Mouse (Mus musculus) retina, postnatal 1 day (tissue): ENCODE data around the gene Ptprg.
"Not testable (repeated sequence)": the region's sequence is repeated elsewhere in the genome, so short reads cannot be mapped to it uniquely, and the experiment has no call there.

Experiments used
- DNase-seq: peaks from one replicate; pipeline ENCODE4 v3.0.0-alpha.2; 2012

Gene Ptprg

DNA sequence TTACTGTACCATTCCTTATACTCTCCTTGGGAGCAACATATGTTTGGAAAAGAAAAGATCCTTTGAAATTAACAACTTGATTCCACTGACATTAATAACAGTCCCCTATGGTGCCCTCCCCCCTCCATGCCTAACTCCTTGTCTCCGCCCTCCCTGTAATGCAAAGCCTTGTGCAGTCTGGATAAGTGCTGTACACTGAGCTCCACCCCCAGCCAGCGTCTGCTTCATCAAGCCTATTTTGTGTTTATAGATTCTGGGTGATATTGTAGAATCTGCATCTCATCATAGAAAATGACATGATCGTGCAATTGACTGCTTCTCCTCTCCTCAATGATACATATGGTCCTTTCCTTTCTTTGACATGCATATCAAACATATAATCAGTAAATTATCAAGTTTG is 337.6 kb downstream of the Ptprg start:
- DNase-seq = no peak

DNA sequence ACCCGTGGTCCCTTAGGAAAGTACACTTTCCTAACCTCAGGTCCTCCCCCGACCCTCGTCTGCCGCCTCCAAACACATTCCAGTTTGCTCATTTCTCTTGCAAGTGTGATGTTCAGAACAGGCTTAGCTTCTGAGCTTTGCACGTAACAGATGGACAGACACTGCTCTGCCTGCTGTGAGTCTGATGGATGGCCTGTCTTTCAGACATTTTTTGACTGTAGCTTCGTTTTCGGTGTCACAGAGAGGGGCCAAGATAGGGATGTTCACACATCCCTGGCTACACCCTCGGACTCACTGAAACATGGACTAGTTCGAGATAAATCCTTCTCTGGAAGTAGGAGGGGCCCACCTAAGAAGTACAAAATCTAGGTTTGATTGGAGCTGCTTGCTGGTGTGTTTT is 339.3 kb downstream of the Ptprg start:
- DNase-seq = no peak

DNA sequence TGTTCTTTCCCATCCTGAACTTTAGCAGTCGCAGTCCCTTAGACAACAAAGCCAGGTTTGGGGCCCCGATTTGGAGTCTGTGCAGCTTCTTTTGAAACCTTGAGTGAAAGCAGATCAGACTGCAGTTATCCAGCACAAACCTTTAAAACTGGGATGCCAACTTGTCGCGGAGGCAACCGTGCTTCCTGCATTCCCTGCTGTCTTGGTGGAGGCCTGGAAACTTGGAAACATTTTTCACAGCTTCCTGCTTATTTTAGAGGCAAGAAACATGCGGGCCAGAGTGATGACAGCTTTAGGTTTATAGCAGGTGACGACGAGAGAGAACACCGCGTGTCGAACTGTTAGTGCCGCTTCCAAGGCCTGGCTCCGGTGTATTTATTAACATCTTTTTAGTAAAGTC is 342.2 kb downstream of the Ptprg start:
- DNase-seq = no peak

DNA sequence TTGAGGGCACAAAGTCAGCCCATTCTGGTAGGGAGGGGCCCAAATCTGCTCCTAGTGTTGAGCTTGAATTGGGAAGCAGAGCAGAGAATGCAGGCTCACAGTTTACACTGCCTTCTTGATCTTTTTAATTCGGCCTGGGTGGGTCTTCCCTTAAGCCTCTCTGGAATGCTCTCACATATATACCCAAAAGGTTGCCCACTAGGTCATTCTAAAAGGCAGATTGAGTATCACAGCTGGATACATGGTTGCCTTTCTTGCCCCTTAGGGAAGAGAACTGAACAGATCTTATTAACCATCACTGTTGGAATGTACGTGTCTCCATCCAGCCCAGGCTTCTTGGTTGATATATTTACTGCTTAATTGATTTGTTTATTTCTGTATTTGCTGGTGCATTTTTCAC is 349.5 kb downstream of the Ptprg start:
- no peak for DNase-seq

DNA sequence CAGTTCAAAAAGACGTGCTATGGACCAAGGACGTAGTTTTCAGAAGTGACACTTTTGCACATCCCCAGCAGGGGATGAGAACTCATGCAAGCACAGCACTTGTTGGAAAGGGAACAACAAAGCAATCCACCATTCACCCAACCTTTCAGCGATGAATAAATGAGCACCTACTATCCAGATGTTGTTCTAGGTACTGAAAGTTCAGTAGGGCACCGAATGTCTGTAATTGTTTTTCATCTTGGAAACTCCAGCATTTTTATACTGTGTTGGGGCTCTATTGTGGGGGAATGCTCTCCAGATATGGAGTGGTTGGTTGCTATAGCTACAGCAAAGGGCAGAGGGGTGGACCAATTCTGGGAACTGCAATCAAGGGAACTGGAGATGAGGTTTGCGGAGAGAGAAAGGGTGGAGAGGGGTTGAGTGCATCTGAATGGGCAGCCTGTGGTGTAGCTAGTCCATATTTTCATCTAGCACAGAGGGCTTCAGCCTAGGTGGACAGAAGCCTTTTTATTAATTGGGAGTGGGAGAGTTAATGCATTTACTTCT is 352.9 kb downstream of the Ptprg start:
- no peak for DNase-seq

- no peak for DNase-seq
Observed at GRCm38 (mm10) chr14:11912253-11912652, 358.9 kb downstream of the Ptprg start.

- DNase-seq = no peak
Observed at GRCm38 (mm10) chr14:11917225-11917624, 363.9 kb downstream of the Ptprg start.

DNA sequence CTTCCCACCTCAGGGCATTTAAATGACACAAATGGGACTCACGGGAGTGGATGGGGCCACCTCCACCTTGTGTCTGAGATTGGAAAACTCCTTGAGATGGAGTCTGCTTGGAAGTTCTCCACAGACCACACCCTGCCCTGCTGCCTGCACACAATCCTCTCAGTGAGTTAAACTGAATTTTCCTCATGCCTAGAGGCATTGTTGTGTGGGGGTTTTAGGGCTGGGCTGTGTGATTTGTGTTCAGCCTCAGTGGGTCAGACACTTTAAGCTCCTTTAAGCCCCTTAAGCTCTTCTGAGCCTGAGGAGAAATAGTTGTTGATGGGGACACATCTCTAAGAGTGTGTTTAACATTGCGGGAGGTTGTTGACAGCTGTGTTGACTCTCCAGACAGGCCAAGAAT is 375.2 kb downstream of the Ptprg start:
- DNase-seq = peak; percentile 75

- DNase-seq = peak; percentile 47
Observed at GRCm38 (mm10) chr14:11932517-11932916, 379.2 kb downstream of the Ptprg start.

DNA sequence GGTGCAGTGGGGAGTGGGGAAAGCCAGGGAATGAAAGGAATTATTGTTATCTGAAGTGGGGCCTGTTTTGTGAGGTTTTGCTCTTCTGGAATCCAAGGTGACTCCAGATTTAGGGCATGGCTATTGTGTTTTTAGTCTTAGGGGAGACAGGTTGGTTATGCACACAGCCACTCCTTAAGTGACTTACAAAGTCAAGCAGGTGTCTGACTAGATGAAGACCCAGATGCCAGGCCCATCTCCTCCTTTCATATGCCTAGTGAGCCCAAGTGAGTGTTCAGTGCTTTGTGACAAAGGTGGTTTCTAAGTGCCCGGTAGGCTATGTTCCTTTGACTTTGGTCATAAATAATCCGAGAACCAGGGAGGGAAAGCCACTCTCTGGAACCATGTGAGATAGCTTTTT is 381.2 kb downstream of the Ptprg start:
- DNase-seq = no peak

DNA sequence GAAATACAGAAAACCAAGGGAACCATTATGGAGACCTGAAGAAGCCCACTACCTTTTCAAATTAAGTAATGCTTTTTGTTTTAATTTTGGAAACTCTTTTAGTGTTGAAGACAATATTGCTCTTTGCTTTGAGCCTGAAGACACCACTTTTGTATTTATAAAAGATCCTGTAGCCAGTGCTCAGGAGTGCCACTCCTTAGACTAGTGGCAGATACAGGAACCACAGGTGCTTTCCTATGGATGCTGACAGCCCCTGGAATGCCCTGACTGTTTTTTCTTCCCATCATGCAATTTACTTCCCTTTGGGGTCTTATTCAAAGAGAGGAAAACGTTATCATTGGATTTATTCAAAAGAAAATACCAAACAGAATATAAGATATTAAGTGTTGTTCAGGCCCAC is 381.9 kb downstream of the Ptprg start:
- DNase-seq = no peak

- DNase-seq = no peak
Observed at GRCm38 (mm10) chr14:11935698-11936097, 382.4 kb downstream of the Ptprg start.

GRCm38 (mm10) chr14:11938912-11939311 is 385.6 kb downstream of the Ptprg start:
- no peak for DNase-seq

- DNase-seq = no peak
Observed at GRCm38 (mm10) chr14:11941989-11942514, 388.7 kb downstream of the Ptprg start.

DNA sequence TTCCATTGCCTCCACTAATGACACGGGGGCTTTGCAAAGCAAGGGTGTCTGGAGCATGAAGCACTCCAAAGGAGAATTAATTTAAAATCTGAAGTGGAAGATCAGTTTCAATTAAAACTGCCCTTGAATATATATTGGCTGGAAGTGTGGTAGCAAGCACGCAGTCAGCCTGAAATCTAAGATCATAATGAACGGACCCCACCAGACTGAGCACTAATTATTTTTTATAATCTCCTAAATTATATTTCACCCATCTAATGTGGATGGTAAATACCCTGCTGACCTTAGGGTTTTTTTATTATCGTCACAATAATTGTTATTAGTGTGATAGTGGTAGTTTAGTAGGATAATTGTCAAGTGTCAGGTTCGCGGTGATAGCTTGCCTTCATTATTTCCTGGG is 397.0 kb downstream of the Ptprg start:
- no peak for DNase-seq

GRCm38 (mm10) chr14:11955020-11955882 is 401.9 kb downstream of the Ptprg start:
- DNase-seq = no peak

GRCm38 (mm10) chr14:11960269-11961121 is 407.2 kb downstream of the Ptprg start:
- peak; percentile 72 for DNase-seq

DNA sequence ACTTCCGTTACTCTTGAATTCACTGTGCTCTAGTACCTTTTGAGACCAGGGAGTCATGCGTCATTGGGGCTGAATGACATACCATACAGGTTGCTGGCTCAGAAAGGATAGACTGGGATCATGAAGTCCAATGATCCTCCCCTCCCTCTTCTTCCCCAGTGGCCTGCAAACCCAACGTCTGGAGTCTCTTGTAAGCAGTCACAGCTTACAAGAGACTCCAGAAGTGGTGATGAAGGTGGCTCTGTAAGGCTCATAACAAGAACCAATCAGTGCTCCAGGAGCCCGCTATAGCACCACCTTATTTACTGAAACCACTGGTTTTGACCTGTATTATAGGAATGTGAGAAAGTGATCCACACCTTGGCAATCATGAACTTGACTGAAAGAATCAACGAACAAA is 408.8 kb downstream of the Ptprg start:
- DNase-seq = no peak

- DNase-seq = no peak
Observed at GRCm38 (mm10) chr14:11962561-11962960, 409.2 kb downstream of the Ptprg start.

GRCm38 (mm10) chr14:11963791-11964190 is 410.5 kb downstream of the Ptprg start:
- DNase-seq = no peak

DNA sequence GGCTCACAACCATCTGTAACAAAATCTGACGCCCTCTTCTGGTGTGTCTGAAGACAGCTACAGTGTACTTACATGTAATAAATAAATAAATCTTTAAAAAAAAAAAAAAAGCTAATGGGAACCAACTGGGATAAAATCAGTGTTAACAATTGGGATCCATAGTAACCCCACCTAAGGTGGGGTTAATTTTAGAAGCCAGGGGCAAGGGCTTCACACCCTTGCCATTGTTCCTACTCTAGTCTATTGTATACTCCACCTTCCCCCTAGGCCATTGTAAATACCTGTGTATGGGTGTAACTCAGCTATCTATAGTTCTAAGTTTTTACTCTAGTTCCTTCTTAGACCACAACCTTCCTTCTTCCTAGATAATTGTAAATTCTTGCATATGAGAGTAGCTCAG is 411.0 kb downstream of the Ptprg start:
- not testable (repeated sequence) for DNase-seq

DNA sequence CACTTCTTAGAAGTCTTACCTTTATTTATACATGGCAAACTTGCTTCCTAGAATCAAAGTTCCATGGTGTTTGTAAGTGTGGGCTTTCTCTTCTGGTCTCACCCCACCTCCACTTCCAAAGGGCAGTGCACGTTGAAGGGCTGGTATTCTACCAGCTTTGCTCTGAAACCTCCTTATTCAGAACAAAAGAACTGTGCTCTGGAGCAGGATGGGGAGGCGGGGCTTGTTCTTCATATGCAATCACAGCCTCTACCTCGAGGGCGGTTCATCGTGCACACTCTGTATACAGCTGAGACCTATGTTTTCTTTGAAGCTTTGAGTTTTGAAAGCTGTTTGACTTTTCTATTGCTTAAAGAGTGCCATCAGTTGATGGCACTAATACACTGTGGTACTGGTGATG is 412.5 kb downstream of the Ptprg start:
- no peak for DNase-seq

DNA sequence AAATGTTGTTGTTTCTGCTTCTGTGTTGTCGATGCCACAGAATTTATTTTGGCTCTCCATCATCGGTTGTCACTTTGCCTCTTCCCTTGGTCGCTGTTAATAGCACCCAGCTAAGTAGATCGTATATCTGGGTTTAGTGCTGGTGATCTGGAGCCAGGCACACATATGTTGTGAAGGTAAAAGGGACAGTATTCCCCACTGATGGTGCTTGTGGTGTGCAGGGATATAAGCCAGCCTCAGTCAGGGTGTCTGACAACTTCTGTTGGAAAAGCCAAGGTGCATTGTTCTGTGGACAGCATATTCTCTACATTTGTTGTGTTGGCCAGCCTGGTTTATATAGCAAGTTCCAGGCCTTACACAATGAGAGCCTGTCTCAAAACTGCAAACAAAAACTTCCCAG is 428.4 kb downstream of the Ptprg start:
- DNase-seq = no peak

- DNase-seq = no peak
Observed at GRCm38 (mm10) chr14:11983031-11983430, 429.7 kb downstream of the Ptprg start.
